Mouse (Mus musculus): Measurements from ENCODE around the gene Gm37240.

DNA sequence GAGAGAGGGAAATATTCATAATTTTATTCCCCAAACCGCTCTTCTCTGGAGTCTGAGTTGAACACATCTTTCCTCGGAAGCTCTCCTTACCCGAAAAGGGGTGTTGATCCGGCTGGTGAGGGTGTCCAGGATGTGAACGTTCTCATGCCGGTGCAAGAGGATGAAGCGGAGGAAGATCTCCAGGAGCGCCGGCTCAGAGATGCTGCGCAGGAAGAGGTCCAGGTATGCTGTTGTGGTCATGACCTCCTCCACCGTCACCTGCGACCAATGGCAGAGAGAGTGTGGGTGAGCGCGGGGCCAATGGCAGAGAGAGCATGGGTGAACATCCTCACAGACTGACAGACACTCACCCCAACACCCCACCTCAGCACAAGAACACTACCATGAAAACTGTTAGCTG, 199.0 kb downstream of the Gm37240 start:
- TF ChIP-seq POLR2A (IDR thresholded peaks at IDR 0.05; ENCODE audit: insufficient read depth, low read length) (no peak), CTCF (IDR thresholded peaks at IDR 0.05; ENCODE audit: low read depth, low read length) (no peak), EP300 (IDR thresholded peaks at IDR 0.05; ENCODE audit: insufficient read depth, low read depth, low read length) (no peak)

Measured in ES-Bruce4 (cell line).